Mouse (Mus musculus) heart, postnatal 25 days (tissue): ENCODE measurements at regions not wholly inside any gene's neighbourhood (a gene's known extent, or its start where the extent isn't known, plus 50 kb on each side); places are given as distances from the start of the nearest gene placed in this dataset.

Source experiments
- DNase-seq: peaks from one replicate; pipeline ENCODE4 v3.0.0; 2022; ENCODE audit warnings: low spot score
- intact Hi-C: fragments of 180-260 bp; cut with DNase I; formaldehyde crosslinking; loops from one replicate; pipeline ENCODE4 v1.15.1; 2025

- no peak for DNase-seq
- intact Hi-C loops, result no loop called here
These were observed 202.4 kb upstream of the Cxxc4 start for GRCm38 (mm10) chr3:134033862-134034261.

DNA sequence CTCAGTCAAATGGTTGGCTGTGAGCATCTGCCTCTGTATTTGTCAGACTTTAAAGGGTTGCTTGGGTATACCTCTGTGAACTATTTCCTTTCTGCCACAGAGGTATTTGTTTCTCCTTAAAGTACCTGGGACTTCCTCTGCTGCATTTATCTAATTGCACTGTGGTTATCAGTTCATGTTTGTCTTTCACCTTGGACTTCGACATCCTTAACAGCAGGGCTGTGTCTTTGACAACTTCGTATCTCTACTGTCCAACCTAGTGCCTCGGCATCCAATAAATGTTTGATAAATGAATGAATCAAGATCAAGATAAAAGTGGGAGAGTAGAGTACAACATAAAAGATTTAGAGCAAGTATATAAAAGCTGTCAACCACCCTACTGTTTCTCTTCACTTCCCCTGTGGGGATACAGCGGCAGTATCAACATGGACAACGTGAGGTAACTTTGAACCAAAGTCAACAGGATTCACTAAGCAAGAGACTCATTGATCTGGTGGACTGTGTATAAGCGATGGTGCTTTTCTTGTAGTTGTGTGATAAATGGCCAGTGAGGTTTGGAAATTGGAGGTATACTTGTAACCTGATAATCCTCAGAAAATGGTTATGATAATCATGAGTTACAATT is 199.9 kb upstream of the Cxxc4 start:
- no peak for DNase-seq
- intact Hi-C loops, result no loop called here

DNA sequence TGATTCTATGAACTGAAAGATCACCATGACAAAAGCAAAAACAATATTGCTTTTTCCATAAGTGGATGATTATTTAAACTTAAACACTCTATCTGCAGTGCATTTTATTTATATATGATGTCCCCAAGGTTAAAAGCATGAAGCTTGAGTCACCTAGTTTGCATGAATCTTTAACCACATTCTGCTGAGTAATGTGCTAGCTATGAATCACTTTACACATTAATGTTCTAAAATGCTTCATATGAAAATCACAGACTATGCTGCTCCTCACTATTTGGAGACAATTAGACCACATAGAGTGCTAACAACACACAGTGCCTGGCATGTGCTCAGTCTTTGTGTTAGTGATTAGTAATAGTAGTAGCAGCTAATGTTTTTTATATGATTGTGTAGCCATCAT is 185.6 kb upstream of the Cxxc4 start:
- intact Hi-C loops, result no loop called here

DNA sequence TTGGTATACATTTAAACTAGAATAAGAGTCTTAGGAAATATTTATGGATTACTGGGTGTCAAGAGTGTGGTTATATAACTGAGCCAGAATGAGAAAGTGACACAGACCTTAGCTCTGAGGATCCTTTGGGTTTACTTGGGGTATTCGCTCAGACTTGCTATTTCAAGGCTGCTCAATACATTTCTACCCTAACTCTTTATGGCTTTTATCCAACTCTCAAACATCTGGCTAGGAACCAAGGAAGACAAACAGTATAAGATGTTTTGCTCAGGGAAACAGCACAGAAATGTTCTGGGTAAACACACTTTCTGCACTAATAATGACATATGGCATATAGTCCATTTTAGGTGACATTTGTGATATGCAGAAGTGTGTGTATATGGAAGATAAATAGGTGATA is 153.8 kb upstream of the Cxxc4 start:
- intact Hi-C loops, result no loop called here
- no peak for DNase-seq

More for the DNA sequence above, 185.6 kb upstream of the Cxxc4 start:
- DNase-seq, result no peak

DNA sequence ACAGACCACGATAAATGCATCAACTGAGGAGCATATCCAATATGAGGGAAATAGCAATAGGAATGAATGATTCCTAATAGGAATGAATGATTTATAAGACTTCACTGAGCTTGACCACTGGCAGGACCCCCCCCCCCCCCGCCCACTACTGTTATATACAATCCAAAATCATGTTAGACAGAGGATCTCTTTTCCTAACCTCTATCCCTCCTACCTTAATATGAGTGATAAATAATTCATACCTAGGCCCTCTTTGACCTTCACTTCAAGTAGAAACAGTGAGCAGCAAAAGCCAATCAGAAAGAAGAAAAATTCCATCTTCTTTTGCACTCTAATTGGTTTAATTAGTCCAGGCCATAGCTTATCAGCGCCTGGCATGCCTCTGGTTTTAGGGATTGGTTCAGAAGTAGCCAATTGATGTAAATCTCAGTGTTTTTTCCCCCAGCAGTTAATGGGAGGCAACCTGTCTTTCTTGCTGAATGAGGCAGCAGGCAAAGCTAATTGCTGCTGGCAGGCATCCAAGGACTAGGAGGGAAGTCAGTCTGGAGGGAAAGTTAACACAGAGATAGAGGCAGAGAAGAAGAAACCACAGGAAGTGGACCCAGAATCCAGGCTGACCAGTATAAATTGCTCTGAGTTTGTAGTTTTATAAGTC is 136.7 kb upstream of the Cxxc4 start:
- intact Hi-C loops, result no loop called here
- no peak for DNase-seq

DNA sequence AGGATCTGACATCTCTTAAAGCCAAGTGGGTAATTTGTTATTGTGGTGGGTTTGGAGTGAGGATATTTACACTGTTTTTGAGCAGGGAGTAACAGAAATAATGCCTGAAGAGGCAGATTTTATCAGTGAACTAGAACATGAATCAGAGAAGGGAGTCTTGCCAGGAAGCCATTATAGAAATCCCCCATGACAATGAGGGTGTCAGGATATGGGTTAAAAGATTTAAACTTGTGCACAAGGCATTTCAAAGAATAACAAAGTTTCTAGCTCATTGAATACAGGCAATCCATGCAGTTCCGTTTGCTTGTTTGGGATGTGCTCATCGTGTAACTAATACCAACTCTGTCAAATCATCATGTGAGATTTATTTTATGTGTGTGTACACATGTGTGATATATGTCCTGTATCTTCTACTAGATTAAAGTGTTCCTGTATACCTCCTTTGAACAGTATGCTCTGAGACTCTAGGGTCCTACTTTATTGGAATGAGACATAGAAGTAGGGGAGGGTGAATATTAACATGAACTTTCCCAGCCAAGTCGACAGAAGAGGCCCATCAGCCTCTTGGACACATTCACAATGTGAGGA is 134.0 kb upstream of the Cxxc4 start:
- intact Hi-C loops, result no loop called here

DNA sequence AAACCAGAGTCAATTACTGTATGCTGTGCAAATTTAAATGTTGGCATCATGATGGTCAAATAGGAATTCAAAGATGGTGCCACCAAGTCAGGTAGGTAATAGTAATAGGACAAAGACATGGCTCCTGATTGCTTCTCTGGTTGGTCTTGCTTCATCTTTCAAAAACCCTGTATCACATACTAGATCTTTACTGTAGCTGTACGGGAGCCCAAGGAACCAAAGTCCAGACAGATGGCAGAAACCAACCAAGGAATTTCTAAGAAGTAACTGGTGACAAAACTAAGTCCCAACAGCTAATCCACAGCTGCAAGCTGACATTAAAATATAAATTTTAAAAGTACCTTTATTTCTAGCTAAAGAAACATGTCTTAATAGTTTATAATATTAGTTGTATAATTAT is 131.7 kb upstream of the Cxxc4 start:
- DNase-seq, result no peak
- intact Hi-C loops, result no loop called here

More for the DNA sequence above, 134.0 kb upstream of the Cxxc4 start:
- no peak for DNase-seq

DNA sequence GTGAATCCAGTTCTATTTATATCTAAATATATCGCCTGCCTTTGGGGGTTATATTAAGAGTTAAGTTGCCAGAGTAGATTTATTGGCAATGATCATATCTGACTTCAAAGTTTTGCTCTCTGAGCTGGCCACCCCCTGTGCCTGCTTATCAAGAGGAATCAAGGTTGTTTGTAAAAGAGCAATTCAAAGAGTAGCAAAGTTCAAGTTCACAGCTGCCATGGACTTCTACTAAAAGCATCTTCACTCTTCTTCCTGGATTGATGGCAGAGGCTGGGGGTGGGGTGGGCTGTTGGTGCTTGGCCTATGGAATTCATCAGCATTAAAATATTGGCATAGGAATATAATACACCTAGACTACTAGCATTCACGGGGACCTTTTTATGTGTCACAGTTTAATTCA is 131.2 kb upstream of the Cxxc4 start:
- intact Hi-C loops, result no loop called here
- DNase-seq, result no peak

DNA sequence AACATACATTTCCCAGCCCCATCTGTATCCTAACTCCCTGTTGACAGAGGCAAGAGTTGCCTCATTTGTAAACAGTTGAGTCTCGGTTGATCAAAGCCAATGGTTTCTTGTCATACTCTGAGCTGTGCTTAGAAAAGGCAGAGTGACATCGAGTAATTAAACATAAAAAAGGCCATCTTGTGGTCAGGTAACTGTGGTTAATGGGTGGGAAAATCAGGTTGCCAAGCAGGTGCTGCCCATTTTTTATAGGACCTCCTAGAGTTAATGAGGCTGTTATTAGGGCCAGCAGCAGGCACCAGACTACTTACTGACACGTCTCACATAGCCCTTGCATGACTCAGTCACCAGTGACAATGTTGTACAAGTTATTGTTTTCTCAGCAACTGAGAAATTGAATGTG is 130.7 kb upstream of the Cxxc4 start:
- intact Hi-C loops, result no loop called here
- no peak for DNase-seq

- no peak for DNase-seq
- intact Hi-C loops, result no loop called here
These were observed 121.8 kb upstream of the Cxxc4 start for GRCm38 (mm10) chr3:134114501-134114900.

GRCm38 (mm10) chr3:134115007-134115406 is 121.3 kb upstream of the Cxxc4 start:
- DNase-seq, result no peak
- intact Hi-C loops, result no loop called here

DNA sequence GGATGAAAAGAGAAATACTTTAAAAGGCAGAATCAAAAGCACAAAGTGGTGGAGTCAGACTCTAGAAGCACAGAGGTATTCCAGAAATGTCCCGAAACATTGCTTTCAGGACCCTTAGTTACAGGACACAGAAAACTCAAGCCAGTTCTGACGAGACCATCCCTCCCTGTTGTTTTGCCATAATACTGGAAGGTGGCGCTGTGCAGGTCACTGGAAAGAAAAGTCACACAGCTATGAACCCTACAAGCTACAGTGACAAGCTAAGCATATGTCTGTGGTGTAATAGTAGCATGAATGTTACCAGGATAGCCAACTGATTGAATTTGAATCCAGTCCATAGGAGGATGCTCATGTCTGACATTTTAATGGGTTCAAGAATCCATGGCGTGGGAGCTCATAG is 117.4 kb upstream of the Cxxc4 start:
- intact Hi-C loops, result no loop called here

GRCm38 (mm10) chr3:134124982-134125381 is 111.3 kb upstream of the Cxxc4 start:
- DNase-seq, result no peak
- intact Hi-C loops, result no loop called here

More for the DNA sequence above, 117.4 kb upstream of the Cxxc4 start:
- DNase-seq, result no peak

DNA sequence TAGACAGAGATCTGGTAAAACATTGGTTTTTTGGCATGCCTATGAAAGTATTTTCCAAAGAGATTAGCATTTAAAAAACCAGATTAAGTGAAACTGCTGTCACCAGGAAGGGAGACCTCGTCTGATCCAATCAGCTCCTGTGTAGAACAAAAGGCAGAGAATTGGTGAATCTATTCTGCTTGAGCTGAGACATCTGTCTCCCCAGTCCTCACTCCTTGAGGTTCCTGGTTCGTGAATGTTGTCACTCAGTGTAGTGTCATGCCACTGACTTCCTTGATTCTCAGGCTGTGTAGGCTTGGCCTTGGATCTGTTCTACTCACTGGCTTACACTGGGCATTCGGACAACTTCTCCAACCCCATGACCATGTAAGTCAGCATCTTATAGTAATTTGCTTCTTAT is 105.9 kb upstream of the Cxxc4 start:
- DNase-seq, result no peak
- intact Hi-C loops, result no loop called here

GRCm38 (mm10) chr3:134145251-134145650 is 91.0 kb upstream of the Cxxc4 start:
- intact Hi-C loops, result loop anchor here (10.0 kb wide), 1 partner anchor 100 kb away; no protein-coding TSS in a partner anchor
- DNase-seq, result no peak

GRCm38 (mm10) chr3:134145935-134146334 is 90.3 kb upstream of the Cxxc4 start:
- intact Hi-C loops, result loop anchor here (10.0 kb wide), 1 partner anchor 99 kb away; no protein-coding TSS in a partner anchor

DNA sequence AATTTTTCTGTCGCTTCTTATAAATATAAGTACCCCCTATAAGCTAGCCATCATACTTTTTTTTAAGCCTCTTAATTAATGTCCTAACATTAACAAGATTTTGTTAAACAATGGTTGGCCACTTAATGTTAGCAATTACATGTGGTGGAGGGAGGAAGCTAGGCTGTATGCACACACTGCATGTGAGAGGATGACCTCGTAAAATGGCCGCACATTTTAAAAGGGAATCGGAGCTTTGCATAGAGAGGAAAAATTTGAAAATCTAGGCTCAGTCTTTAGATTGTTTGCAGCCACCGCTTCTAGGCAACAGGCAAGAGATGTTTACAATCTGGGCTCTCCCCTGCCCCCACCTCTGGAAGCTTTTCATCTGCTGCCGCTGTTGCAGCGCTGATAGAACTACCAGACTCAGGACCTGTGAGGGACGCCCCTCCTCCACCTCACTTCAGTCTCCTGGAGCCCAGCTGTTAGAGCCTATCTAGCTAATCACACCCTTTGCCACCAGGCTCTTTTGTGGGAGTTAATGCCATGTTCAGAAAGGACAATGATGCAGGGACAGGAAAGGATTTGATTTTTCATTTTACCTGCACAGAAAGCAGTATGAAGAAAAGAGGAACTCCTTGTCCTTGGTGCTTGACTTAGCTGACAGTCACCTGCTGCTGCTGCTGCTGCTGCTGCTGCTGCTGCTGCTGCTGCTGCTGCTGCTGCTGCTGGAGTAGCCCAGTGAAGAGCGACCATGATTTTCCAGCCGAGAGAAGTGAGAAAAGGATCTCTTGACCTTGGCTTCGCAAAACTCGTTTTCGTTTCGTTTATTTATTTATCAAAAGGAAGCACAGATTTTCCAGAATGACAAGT is 89.7 kb upstream of the Cxxc4 start:
- DNase-seq, result no peak
- intact Hi-C loops, result loop anchor here (10.0 kb wide), 1 partner anchor 98 kb away; no protein-coding TSS in a partner anchor

More at GRCm38 (mm10) chr3:134145935-134146334, 90.3 kb upstream of the Cxxc4 start:
- no peak for DNase-seq

DNA sequence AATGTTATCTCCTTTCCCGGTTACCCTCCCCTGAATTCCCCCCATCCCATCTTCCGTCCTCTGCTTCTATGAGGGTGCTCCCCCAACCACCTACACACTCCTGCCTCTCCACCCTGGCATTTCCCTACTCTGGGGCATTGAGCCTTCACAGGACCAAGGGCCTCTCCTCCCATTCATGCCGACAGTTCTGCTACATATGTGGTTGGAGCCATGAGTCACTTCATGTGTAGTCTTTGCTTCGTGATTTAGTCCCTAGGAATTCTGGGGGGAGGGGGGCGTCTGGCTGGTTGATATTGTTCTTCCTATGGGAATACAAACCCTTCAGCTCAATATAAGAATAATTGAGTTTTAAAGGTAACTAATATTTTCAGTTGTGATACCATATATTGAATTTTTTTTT is 74.0 kb upstream of the Cxxc4 start:
- intact Hi-C loops, result no loop called here
- no peak for DNase-seq

DNA sequence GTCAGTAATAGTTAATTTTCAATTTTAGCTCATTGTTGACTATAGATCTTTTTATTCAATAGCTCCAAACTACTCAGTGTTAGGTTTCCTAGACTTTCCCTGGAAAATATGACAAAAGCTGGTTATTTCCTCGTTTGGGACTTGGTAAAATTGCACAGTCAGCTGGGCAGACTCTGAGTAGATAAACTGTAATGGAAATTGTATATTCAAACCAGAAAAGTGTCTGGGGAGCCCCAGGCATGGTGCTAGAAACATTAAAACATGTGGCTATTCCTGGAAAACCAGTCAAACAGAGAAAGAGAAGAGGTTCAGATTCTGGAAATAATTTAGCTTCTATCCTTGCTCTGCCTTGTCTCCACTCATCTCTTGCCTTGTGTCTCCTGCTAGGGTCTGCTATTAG is 66.4 kb upstream of the Cxxc4 start:
- DNase-seq, result no peak
- intact Hi-C loops, result no loop called here

DNA sequence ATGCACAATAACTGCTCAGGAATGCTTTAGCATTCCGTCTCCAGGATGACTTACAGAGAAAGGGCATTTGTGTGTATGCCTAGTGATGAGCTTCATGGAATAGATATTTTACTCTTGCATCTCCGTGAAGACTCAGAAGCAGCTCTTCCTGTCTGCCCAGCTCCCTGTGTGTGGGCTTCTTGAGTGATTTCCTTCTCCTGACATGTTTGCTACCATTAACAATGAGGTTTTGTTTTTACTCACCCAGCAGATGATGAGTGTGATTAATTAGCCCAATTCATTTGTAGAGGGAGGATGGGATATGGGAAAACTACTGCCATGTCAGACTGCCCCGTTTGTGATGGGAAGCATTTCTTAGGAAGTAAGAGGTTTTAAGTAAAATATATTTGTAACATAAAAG is 63.9 kb upstream of the Cxxc4 start:
- no peak for DNase-seq
- intact Hi-C loops, result no loop called here
